Mouse (Mus musculus): ENCODE measurements at regions not wholly inside any gene's neighbourhood (a gene's known extent, or its start where the extent isn't known, plus 50 kb on each side); places are given as distances from the start of the nearest gene placed in this dataset.

GRCm38 (mm10) chr3:144023058-144023457 is 182.0 kb downstream of the Lmo4 start:
- 90% methylated on average over 3 of the region's 3 CpGs for WGBS
- no peaks in the 10 kb centered on the region for H3K27me3 ChIP-seq (ENCODE audit: control insufficient read depth, insufficient read depth, low read length)
- no peak overlapping the region for H3K4me2 ChIP-seq (replicated peaks; ENCODE audit: low read depth, low read length)
- no peaks in the 10 kb centered on the region for H3K4me1 ChIP-seq (replicated peaks; ENCODE audit: control insufficient read depth, insufficient read depth, low read length)
- no peak overlapping the region for H3K9ac ChIP-seq (ENCODE audit: low read depth, low read length)
- no peak overlapping the region for H3K4me3 ChIP-seq (ENCODE audit: low read depth, low read length)
- no peaks in the 10 kb centered on the region for H3K36me3 ChIP-seq (ENCODE audit: control insufficient read depth, insufficient read depth, low read length)
- no peak for ATAC-seq (ENCODE audit: low FRiP score)
- no peak overlapping the region for H3K27ac ChIP-seq (ENCODE audit: low read depth, low read length)
- DNase-seq (ENCODE audit: low spot score), result no peak
- no peaks in the 10 kb centered on the region for H3K9me3 ChIP-seq (ENCODE audit: control insufficient read depth, low read length)

- WGBS, result 91% methylated on average over 5 of the region's 5 CpGs
- Histone ChIP-seq H3K9ac (ENCODE audit: low read depth, low read length) (no peak overlapping the region), H3K36me3 (ENCODE audit: control insufficient read depth, insufficient read depth, low read length) (no peaks in the 10 kb centered on the region), H3K4me2 (replicated peaks; ENCODE audit: low read depth, low read length) (no peak overlapping the region), H3K27me3 (ENCODE audit: control insufficient read depth, insufficient read depth, low read length) (no peaks in the 10 kb centered on the region), H3K27ac (ENCODE audit: low read depth, low read length) (no peak overlapping the region), H3K4me3 (ENCODE audit: low read depth, low read length) (no peak overlapping the region), H3K9me3 (ENCODE audit: control insufficient read depth, low read length) (no peaks in the 10 kb centered on the region), H3K4me1 (replicated peaks; ENCODE audit: control insufficient read depth, insufficient read depth, low read length) (no peaks in the 10 kb centered on the region)
- no peak for DNase-seq (ENCODE audit: low spot score)
- ATAC-seq (ENCODE audit: low FRiP score), result no peak
These were observed 183.1 kb downstream of the Lmo4 start for GRCm38 (mm10) chr3:144021969-144022368.

GRCm38 (mm10) chr3:144020189-144020940 is 184.7 kb downstream of the Lmo4 start:
- no peaks in the 10 kb centered on the region for H3K27me3 ChIP-seq (ENCODE audit: control insufficient read depth, insufficient read depth, low read length)
- no peaks in the 10 kb centered on the region for H3K36me3 ChIP-seq (ENCODE audit: control insufficient read depth, insufficient read depth, low read length)
- H3K9ac ChIP-seq (ENCODE audit: low read depth, low read length), result no peak overlapping the region
- no peaks in the 10 kb centered on the region for H3K9me3 ChIP-seq (ENCODE audit: control insufficient read depth, low read length)
- 71% methylated on average over 8 of the region's 8 CpGs for WGBS
- H3K4me3 ChIP-seq (ENCODE audit: low read depth, low read length), result no peak overlapping the region
- DNase-seq (ENCODE audit: low spot score) (no peak), ATAC-seq (ENCODE audit: low FRiP score) (0 out of 2 replicates have a peak, but pooled peaks have one; percentile 19)
- no peak overlapping the region for H3K27ac ChIP-seq (ENCODE audit: low read depth, low read length)
- no peaks in the 10 kb centered on the region for H3K4me1 ChIP-seq (replicated peaks; ENCODE audit: control insufficient read depth, insufficient read depth, low read length)
- H3K4me2 ChIP-seq (replicated peaks; ENCODE audit: low read depth, low read length), result no peak overlapping the region

- 85% methylated on average over 2 of the region's 2 CpGs for WGBS
- Histone ChIP-seq H3K9me3 (ENCODE audit: control insufficient read depth, low read length) (no peaks in the 10 kb centered on the region), H3K4me1 (replicated peaks; ENCODE audit: control insufficient read depth, insufficient read depth, low read length) (no peaks in the 10 kb centered on the region), H3K27ac (ENCODE audit: low read depth, low read length) (no peak overlapping the region), H3K27me3 (ENCODE audit: control insufficient read depth, insufficient read depth, low read length) (no peaks in the 10 kb centered on the region), H3K4me2 (replicated peaks; ENCODE audit: low read depth, low read length) (no peak overlapping the region), H3K9ac (ENCODE audit: low read depth, low read length) (no peak overlapping the region), H3K36me3 (ENCODE audit: control insufficient read depth, insufficient read depth, low read length) (no peaks in the 10 kb centered on the region), H3K4me3 (ENCODE audit: low read depth, low read length) (no peak overlapping the region)
- no peak for DNase-seq (ENCODE audit: low spot score)
- no peak for ATAC-seq (ENCODE audit: low FRiP score)
These were observed 185.7 kb downstream of the Lmo4 start for GRCm38 (mm10) chr3:144019293-144019692.

- no peak for DNase-seq (ENCODE audit: low spot score)
These were observed 186.5 kb downstream of the Lmo4 start for GRCm38 (mm10) chr3:144018559-144018958.

GRCm38 (mm10) chr3:144015236-144015635 is 189.8 kb downstream of the Lmo4 start:
- Histone ChIP-seq H3K27me3 (ENCODE audit: control insufficient read depth, insufficient read depth, low read length) (no peaks in the 10 kb centered on the region), H3K4me3 (ENCODE audit: low read depth, low read length) (no peak overlapping the region), H3K4me2 (replicated peaks; ENCODE audit: low read depth, low read length) (no peak overlapping the region), H3K9ac (ENCODE audit: low read depth, low read length) (no peak overlapping the region), H3K36me3 (ENCODE audit: control insufficient read depth, insufficient read depth, low read length) (no peaks in the 10 kb centered on the region), H3K27ac (ENCODE audit: low read depth, low read length) (no peak overlapping the region), H3K4me1 (replicated peaks; ENCODE audit: control insufficient read depth, insufficient read depth, low read length) (no peaks in the 10 kb centered on the region), H3K9me3 (ENCODE audit: control insufficient read depth, low read length) (no peaks in the 10 kb centered on the region)
- ATAC-seq (ENCODE audit: low FRiP score) (no peak), DNase-seq (ENCODE audit: low spot score) (no peak)
- 90% methylated on average over 3 of the region's 3 CpGs for WGBS

More at GRCm38 (mm10) chr3:144018559-144018958, 186.5 kb downstream of the Lmo4 start:
- no peaks in the 10 kb centered on the region for H3K36me3 ChIP-seq (ENCODE audit: control insufficient read depth, insufficient read depth, low read length)
- H3K27ac ChIP-seq (ENCODE audit: low read depth, low read length), result no peak overlapping the region
- H3K9ac ChIP-seq (ENCODE audit: low read depth, low read length), result no peak overlapping the region
- no peak overlapping the region for H3K4me3 ChIP-seq (ENCODE audit: low read depth, low read length)
- no peaks in the 10 kb centered on the region for H3K4me1 ChIP-seq (replicated peaks; ENCODE audit: control insufficient read depth, insufficient read depth, low read length)
- WGBS, result 83% methylated on average over 4 of the region's 4 CpGs
- no peaks in the 10 kb centered on the region for H3K27me3 ChIP-seq (ENCODE audit: control insufficient read depth, insufficient read depth, low read length)
- no peak overlapping the region for H3K4me2 ChIP-seq (replicated peaks; ENCODE audit: low read depth, low read length)
- no peaks in the 10 kb centered on the region for H3K9me3 ChIP-seq (ENCODE audit: control insufficient read depth, low read length)
- no peak for ATAC-seq (ENCODE audit: low FRiP score)

- no peak for DNase-seq (ENCODE audit: low spot score)
- H3K9me3 ChIP-seq (ENCODE audit: control insufficient read depth, low read length), result no peaks in the 10 kb centered on the region
- no peaks in the 10 kb centered on the region for H3K4me1 ChIP-seq (replicated peaks; ENCODE audit: control insufficient read depth, insufficient read depth, low read length)
- 68% methylated on average over 8 of the region's 8 CpGs for WGBS
- ATAC-seq (ENCODE audit: low FRiP score), result no peak
- no peak overlapping the region for H3K9ac ChIP-seq (ENCODE audit: low read depth, low read length)
- no peak overlapping the region for H3K4me2 ChIP-seq (replicated peaks; ENCODE audit: low read depth, low read length)
- H3K36me3 ChIP-seq (ENCODE audit: control insufficient read depth, insufficient read depth, low read length), result no peaks in the 10 kb centered on the region
- H3K4me3 ChIP-seq (ENCODE audit: low read depth, low read length), result no peak overlapping the region
- no peaks in the 10 kb centered on the region for H3K27me3 ChIP-seq (ENCODE audit: control insufficient read depth, insufficient read depth, low read length)
- no peak overlapping the region for H3K27ac ChIP-seq (ENCODE audit: low read depth, low read length)
These were observed 191.4 kb downstream of the Lmo4 start for GRCm38 (mm10) chr3:144013481-144014125.

- ATAC-seq (ENCODE audit: low FRiP score) (no peak), DNase-seq (ENCODE audit: low spot score) (no peak)
- 70% methylated on average over 6 of the region's 6 CpGs for WGBS
These were observed 192.2 kb downstream of the Lmo4 start for GRCm38 (mm10) chr3:144012820-144013219.

GRCm38 (mm10) chr3:144012173-144012572 is 192.8 kb downstream of the Lmo4 start:
- H3K27me3 ChIP-seq (ENCODE audit: control insufficient read depth, insufficient read depth, low read length), result no peaks in the 10 kb centered on the region
- H3K4me3 ChIP-seq (ENCODE audit: low read depth, low read length), result no peak overlapping the region
- H3K9me3 ChIP-seq (ENCODE audit: control insufficient read depth, low read length), result no peaks in the 10 kb centered on the region
- H3K4me2 ChIP-seq (replicated peaks; ENCODE audit: low read depth, low read length), result no peak overlapping the region
- no peaks in the 10 kb centered on the region for H3K4me1 ChIP-seq (replicated peaks; ENCODE audit: control insufficient read depth, insufficient read depth, low read length)
- no peak overlapping the region for H3K9ac ChIP-seq (ENCODE audit: low read depth, low read length)
- no peaks in the 10 kb centered on the region for H3K36me3 ChIP-seq (ENCODE audit: control insufficient read depth, insufficient read depth, low read length)
- DNase-seq (ENCODE audit: low spot score) (no peak), ATAC-seq (ENCODE audit: low FRiP score) (no peak)
- no peak overlapping the region for H3K27ac ChIP-seq (ENCODE audit: low read depth, low read length)
- 68% methylated on average over 3 of the region's 3 CpGs for WGBS

More at GRCm38 (mm10) chr3:144012820-144013219, 192.2 kb downstream of the Lmo4 start:
- no peaks in the 10 kb centered on the region for H3K27me3 ChIP-seq (ENCODE audit: control insufficient read depth, insufficient read depth, low read length)
- no peak overlapping the region for H3K9ac ChIP-seq (ENCODE audit: low read depth, low read length)
- no peaks in the 10 kb centered on the region for H3K9me3 ChIP-seq (ENCODE audit: control insufficient read depth, low read length)
- no peak overlapping the region for H3K27ac ChIP-seq (ENCODE audit: low read depth, low read length)
- H3K36me3 ChIP-seq (ENCODE audit: control insufficient read depth, insufficient read depth, low read length), result no peaks in the 10 kb centered on the region
- no peak overlapping the region for H3K4me3 ChIP-seq (ENCODE audit: low read depth, low read length)
- no peak overlapping the region for H3K4me2 ChIP-seq (replicated peaks; ENCODE audit: low read depth, low read length)
- H3K4me1 ChIP-seq (replicated peaks; ENCODE audit: control insufficient read depth, insufficient read depth, low read length), result no peaks in the 10 kb centered on the region

Measured in hindbrain, embryonic 11.5 days (tissue).